Mouse (Mus musculus) limb, embryonic 13.5 days (tissue): ENCODE data around the gene Cdyl. TPM values are rescaled to one million over a fixed set of nuclear protein-coding genes. Genes with fewer than 3 reads are reported as not detected.

ENCODE experiments used
- ATAC-seq: fragments of 200-750 bp; cut with Nextera tagmentation; 2 replicates; pipeline ENCODE4 v1.8.0; 2017; ENCODE audit warnings: low read depth, moderate number of reproducible peaks, moderate TSS enrichment; ENCODE audit not compliant: low FRiP score
- H3K27ac ChIP-seq: fragments of 300-500 bp; sonication (generic); 2 replicates; pipeline ENCODE4 v1.5.1; 2015; ENCODE audit warnings: inconsistent platforms, mild to moderate bottlenecking, moderate library complexity
- H3K27me3 ChIP-seq: fragments of 300-500 bp; sonication (generic); 2 replicates; pipeline ENCODE4 v1.6.1; 2015; ENCODE audit warnings: mild to moderate bottlenecking, inconsistent platforms
- H3K36me3 ChIP-seq: fragments of 300-500 bp; sonication (generic); 2 replicates; pipeline ENCODE4 v1.6.1; 2015; ENCODE audit warnings: inconsistent platforms, mild to moderate bottlenecking, moderate library complexity
- H3K4me1 ChIP-seq: fragments of 300-500 bp; sonication (generic); 2 replicates; pipeline ENCODE4 v1.6.1; 2015; ENCODE audit warnings: inconsistent platforms
- H3K4me2 ChIP-seq: fragments of 300-500 bp; sonication (generic); replicated peaks from 2 replicates; pipeline ENCODE4 v1.6.1; 2015; ENCODE audit warnings: inconsistent platforms, mild to moderate bottlenecking, moderate library complexity
- H3K4me3 ChIP-seq: fragments of 300-500 bp; sonication (generic); 2 replicates; pipeline ENCODE4 v1.5.1; 2015; ENCODE audit warnings: moderate library complexity, mild to moderate bottlenecking, inconsistent platforms
- H3K9ac ChIP-seq: fragments of 300-500 bp; sonication (generic); 2 replicates; pipeline ENCODE4 v1.6.1; 2015; ENCODE audit warnings: mild to moderate bottlenecking, inconsistent platforms
- H3K9me3 ChIP-seq: fragments of 300-500 bp; sonication (generic); 2 replicates; pipeline ENCODE4 v1.6.1; 2016; ENCODE audit warnings: inconsistent platforms
- WGBS: fragments of 180-500 bp; shearing (Covaris S2); methylation state at CpG from one replicate; pipeline ENCODE4 v1.1.7; 2015; 5-methylcytosine and 5-hydroxymethylcytosine counted together
- polyA plus RNA-seq: library from polyadenylated mRNA; unstranded; fragments of >200 nt; fragmentation: Nextera tagmentation; extraction: Ambion mirVana; gene quantifications from 2 replicates; pipeline ENCODE4 v1.2.1, GENCODE M21; 2015

Gene Cdyl
- polyA plus RNA-seq, 1 experiment from 2014 or later: 15.2 TPM

DNA sequence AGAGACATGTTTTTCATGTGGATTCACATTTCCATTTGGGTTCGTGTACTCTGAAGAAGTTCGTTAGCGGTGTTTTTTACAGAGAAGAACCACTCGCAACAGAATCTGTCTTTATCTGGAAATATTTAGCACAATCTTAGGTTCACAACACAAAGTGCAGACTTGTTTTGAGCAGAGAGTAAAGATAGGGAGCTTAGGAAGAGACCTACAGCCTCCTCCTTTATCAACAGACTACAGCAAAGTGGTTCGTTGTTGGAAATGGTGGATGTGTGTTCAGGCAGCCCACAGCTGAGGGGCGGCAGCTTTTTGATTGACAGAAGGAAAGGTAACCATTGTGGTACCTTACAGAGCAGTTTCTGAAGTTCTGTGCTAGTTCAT, 150.5 kb downstream of the Cdyl start:
- peaks cover 56% of the 10 kb centered on the region for H3K4me1 ChIP-seq
- no peaks in the 10 kb centered on the region for H3K9me3 ChIP-seq
- no peaks in the 10 kb centered on the region for H3K27me3 ChIP-seq
- no peak for ATAC-seq
- no peak overlapping the region for H3K4me3 ChIP-seq
- no peak overlapping the region for H3K9ac ChIP-seq
- WGBS: 74% methylated on average over 6 of the region's 6 CpGs
- no peaks in the 10 kb centered on the region for H3K36me3 ChIP-seq
- no peak overlapping the region for H3K27ac ChIP-seq
- H3K4me2 ChIP-seq: no peak overlapping the region

DNA sequence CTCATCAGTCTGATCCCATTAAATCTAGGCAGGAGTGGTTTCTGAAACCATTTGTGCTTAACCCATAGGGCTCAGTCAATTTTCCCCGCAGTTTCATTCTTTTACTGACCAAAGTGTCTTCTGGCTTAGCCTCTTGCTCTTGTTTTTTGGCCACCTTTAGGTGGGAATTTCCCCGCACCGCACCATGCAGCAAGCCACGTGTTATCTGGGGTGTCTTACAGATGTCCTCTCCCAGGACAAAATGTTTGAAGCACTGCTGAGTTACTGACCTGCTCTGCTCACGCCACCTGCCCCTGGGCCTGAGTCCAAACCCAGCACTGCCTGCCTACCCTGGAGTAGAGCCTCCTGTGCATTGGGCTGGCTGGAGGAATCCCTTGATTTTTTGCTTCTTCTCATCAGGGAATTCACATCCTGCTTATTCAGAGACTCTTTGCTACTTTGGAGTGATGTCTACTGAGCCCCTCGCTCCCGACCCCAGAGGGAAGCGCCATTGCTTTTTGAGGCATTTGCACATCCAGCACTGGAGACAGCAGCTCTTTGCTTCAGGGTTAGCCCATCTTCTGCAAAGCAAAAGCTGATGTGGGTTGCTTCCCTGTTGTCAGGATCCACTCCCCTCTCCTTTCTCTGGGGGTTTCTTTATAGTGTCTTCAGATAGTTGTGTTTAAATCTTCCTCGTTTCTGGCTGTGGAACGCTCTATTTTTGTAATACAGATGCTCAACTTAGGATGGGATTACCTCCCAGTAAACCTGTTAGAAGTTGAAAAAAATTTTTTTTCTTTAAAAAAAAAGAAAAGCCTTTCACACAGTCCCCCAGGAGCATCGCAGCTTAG, 151.9 kb downstream of the Cdyl start:
- H3K4me2 ChIP-seq: no peak overlapping the region
- no peak for ATAC-seq
- H3K27ac ChIP-seq: no peak overlapping the region; the same call in 1 of the 2 replicates
- no peaks in the 10 kb centered on the region for H3K9me3 ChIP-seq
- peaks cover 6% of the 10 kb centered on the region for H3K36me3 ChIP-seq
- H3K9ac ChIP-seq: no peak overlapping the region
- WGBS: 72% methylated on average over 11 of the region's 11 CpGs
- H3K27me3 ChIP-seq: no peaks in the 10 kb centered on the region
- H3K4me1 ChIP-seq: peaks cover 52% of the 10 kb centered on the region
- no peak overlapping the region for H3K4me3 ChIP-seq

DNA sequence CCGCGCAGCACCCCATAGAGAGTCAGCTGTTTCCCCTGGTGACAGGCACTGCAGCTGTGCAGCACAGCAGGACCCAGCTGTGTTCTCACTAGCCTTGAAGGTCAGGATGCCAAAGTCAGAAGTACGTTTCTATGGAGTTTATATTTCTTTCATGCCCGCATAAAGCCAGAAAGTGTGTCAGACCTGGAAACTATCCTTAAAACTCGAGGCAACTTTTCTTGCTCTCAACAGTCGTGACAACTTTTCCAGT, 152.5 kb downstream of the Cdyl start:
- no peak; the same call in 1 of the 2 replicates for ATAC-seq
- whole genome bisulfite sequencing: 52% methylated on average over 6 of the region's 6 CpGs

DNA sequence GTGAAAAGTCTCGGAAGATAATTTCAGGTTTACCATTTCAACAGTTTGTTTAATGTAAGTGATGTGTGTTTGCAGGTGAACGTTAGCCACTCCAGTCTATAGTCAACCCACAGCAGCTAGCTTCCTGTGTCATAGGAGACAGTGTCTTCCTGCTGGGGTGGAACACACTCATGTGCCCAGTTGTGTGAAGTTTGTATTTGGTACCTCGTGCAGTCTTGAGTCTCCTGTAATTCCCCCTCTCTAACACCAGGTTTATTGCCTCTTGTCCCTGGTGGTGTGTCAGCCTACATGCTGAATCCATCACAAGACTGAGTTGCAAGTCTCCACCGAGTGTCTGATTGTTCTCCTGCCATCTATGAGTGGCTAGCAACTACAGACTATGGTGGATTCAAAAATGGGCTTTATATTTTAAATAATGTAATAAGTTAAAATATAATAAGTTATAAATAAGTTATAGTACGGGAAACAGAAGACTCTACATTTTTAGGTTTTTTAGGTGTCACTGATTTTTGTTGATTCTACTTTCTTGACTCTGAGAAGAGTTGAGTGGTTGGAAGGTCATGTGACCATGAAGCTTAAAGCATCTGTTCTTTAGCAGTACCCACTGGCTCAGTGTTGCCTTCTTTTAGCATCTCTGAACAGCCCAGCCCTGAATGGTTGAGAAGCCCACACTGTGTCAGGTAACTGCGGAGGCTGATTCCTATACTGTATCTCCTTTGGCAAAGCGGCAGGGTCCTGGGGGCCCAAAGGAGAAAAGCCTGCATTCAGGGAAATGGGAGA, 153.9 kb downstream of the Cdyl start:
- Histone ChIP-seq H3K36me3 (peaks cover 26% of the 10 kb centered on the region), H3K27ac (peak overlapping the region; percentile 15; the same call in 1 of the 2 replicates), H3K4me2 (no peak overlapping the region), H3K9me3 (no peaks in the 10 kb centered on the region), H3K4me1 (peaks cover 56% of the 10 kb centered on the region), H3K9ac (no peak overlapping the region), H3K27me3 (no peaks in the 10 kb centered on the region), H3K4me3 (no peak overlapping the region)
- no peak for ATAC-seq
- 71% methylated on average over 7 of the region's 7 CpGs for WGBS

More for the DNA sequence above, 152.5 kb downstream of the Cdyl start:
- H3K36me3 ChIP-seq: peaks cover 12% of the 10 kb centered on the region
- no peaks in the 10 kb centered on the region for H3K9me3 ChIP-seq
- H3K4me3 ChIP-seq: no peak overlapping the region
- no peaks in the 10 kb centered on the region for H3K27me3 ChIP-seq
- H3K4me2 ChIP-seq: no peak overlapping the region
- peaks cover 56% of the 10 kb centered on the region for H3K4me1 ChIP-seq
- no peak overlapping the region for H3K27ac ChIP-seq
- H3K9ac ChIP-seq: no peak overlapping the region

DNA sequence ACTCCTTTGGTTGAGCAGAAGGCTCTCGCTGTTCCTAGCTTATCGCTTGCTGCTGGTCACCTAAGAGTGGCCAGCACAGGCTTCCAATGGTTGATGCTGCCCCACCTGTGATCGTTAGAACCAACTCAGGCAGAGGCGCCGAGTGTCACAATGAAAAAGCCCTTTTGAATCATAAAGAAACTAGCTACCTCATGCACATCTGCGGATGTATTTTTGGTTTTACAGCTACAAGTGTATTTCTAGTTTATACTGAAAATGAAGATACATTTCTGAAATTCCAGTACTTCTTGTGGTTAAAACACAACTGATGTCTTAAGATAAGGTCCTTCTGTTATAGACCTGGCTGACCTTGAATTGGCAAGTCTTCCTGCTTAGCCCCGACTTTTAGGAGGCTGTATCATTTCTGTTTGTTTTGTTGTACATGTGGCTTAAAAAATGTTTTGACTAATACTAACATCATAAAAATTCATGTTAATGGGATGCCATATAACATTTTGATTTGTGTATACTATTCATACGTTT, 155.6 kb downstream of the Cdyl start:
- no peak for ATAC-seq
- Histone ChIP-seq H3K4me1 (peaks cover 53% of the 10 kb centered on the region), H3K4me2 (no peak overlapping the region), H3K36me3 (peaks cover 38% of the 10 kb centered on the region), H3K27ac (no peak overlapping the region), H3K9ac (no peak overlapping the region), H3K27me3 (no peaks in the 10 kb centered on the region), H3K4me3 (no peak overlapping the region), H3K9me3 (no peaks in the 10 kb centered on the region)
- 86% methylated on average over 8 of the region's 8 CpGs for WGBS

DNA sequence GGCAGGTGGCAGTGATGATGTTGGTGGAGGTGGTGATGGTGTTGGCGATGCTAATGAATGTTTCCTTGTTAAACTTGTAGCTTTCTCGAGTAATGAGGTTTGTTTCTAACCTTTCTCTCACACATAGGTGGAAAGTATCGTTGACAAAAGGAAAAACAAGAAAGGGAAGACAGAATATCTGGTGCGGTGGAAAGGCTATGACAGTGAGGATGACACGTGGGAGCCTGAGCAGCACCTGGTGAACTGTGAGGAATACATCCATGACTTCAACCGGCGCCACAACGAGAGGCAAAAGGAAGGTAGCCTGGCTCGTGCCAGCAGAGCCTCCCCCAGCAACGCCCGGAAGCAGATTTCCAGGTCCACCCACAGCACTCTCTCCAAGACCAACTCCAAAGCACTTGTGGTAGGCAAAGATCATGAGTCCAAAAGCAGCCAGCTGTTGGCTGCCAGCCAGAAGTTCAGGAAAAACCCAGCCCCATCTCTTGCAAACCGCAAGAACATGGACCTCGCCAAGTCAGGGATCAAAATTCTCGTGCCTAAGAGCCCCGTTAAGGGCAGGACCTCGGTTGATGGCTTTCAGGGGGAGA, 156.2 kb downstream of the Cdyl start:
- 68% methylated on average over 16 of the region's 16 CpGs for WGBS
- peak; percentile 35 for ATAC-seq
- H3K36me3 ChIP-seq: peaks cover 42% of the 10 kb centered on the region
- no peaks in the 10 kb centered on the region for H3K27me3 ChIP-seq
- no peak overlapping the region for H3K9ac ChIP-seq
- peaks cover 57% of the 10 kb centered on the region for H3K4me1 ChIP-seq
- no peak overlapping the region for H3K4me2 ChIP-seq
- H3K27ac ChIP-seq: no peak overlapping the region
- H3K4me3 ChIP-seq: no peak overlapping the region
- H3K9me3 ChIP-seq: no peaks in the 10 kb centered on the region

DNA sequence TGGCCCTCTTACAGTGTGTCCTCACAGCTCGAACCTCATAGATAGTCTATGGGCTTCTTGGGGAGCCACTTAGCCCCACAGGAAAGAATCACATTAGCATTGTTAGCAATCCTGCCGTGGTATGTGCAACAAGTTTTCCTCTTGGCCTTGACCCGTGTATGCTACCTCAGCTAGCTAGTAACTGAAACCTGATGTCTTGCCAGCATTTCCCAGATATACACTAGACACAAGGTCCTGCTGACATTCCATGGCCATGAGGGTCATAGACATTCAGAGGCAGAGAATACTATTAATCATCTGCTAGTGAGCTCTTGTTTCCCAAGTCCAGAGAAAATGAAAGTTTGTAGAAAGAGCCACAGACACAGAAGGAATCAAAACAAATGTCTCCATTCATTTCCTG, 158.0 kb downstream of the Cdyl start:
- Histone ChIP-seq H3K9me3 (no peaks in the 10 kb centered on the region), H3K27ac (no peak overlapping the region), H3K4me3 (no peak overlapping the region), H3K36me3 (peaks cover 42% of the 10 kb centered on the region), H3K4me1 (peaks cover 55% of the 10 kb centered on the region), H3K27me3 (no peaks in the 10 kb centered on the region), H3K4me2 (no peak overlapping the region), H3K9ac (no peak overlapping the region)
- ATAC-seq: no peak
- WGBS: 76% methylated on average over 3 of the region's 3 CpGs

DNA sequence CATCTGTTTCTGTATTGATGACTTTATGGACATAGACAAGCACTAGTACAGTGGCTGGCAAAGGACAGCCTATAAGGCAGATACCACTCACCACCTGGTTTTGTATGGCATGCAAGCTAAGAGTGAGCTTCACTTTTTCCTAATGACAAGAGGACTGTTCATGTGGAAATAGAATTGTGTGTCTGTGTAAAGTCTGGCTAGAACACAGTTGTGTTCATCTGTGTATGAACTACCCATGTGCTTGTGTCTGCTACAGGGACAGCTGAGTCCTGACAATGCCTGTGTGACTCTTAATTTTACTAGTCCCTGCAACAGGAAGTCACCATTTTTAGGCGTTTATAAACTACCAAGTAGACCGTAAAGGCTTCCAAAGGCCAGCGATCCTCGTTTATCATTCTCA, 158.4 kb downstream of the Cdyl start:
- H3K4me2 ChIP-seq: no peak overlapping the region
- peaks cover 42% of the 10 kb centered on the region for H3K36me3 ChIP-seq
- no peaks in the 10 kb centered on the region for H3K27me3 ChIP-seq
- 76% methylated on average over 4 of the region's 4 CpGs for WGBS
- H3K4me1 ChIP-seq: peaks cover 55% of the 10 kb centered on the region
- H3K4me3 ChIP-seq: no peak overlapping the region
- no peaks in the 10 kb centered on the region for H3K9me3 ChIP-seq
- H3K27ac ChIP-seq: no peak overlapping the region
- no peak overlapping the region for H3K9ac ChIP-seq
- ATAC-seq: no peak

DNA sequence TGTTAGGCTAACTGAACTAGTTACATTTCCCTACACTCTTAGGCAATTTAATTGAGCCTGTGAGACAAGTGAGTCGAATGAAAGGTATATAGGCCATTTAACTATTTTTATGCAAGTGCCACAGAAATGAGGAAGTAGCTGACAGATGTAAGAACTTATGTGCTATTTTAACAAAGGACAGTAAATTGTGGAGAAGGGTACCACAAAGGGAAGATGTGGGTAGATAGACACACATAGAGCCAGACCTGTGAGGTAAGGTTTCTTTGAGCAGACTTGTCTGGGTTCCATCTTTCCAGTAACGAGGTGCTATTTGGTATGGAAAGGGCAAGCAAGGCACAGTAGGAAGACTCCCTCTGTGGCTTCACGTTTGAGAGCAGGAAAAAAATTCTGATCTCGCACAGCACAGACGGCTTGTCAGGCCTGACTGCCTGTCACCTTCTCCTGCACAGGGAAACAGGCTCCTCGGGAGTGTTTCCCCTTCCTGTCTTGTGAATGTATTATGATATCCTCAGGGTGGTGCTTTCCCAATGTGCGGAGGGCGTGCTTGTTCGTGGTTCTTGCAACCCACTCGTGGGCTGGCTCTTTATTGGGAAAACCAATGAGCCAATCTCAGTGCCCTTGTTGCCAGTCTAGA, 162.3 kb downstream of the Cdyl start:
- Histone ChIP-seq H3K4me2 (no peak overlapping the region), H3K36me3 (peaks cover 60% of the 10 kb centered on the region), H3K4me3 (no peak overlapping the region), H3K9ac (no peak overlapping the region), H3K27ac (no peak overlapping the region), H3K4me1 (peaks cover 31% of the 10 kb centered on the region), H3K27me3 (no peaks in the 10 kb centered on the region), H3K9me3 (no peaks in the 10 kb centered on the region)
- WGBS: 47% methylated on average over 10 of the region's 10 CpGs
- no peak; the same call in 1 of the 2 replicates for ATAC-seq

DNA sequence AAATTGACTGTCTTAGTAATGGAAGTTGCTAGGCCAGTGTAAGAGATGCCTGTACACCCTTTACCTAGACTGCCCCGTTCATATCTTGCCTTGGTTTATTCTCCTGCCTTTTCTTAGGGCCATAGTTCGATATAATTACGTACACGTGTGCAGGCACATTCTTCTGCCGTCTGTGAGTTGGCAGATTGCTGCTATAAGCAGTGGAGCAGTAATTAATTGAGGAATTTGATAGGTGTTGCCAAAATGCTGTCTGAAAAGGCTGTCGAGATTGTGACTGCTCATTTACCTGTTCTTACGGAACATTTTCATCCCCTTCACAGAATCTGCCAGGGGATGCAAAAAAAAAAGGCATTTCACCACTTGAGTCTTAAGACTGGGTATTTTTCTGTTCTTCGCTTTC, 163.2 kb downstream of the Cdyl start:
- no peak overlapping the region; the same call in 1 of the 2 replicates for H3K27ac ChIP-seq
- no peak overlapping the region for H3K9ac ChIP-seq
- 0 out of 2 replicates have a peak overlapping the region, but pooled peaks have one; percentile 4 for H3K4me2 ChIP-seq
- H3K36me3 ChIP-seq: peaks cover 55% of the 10 kb centered on the region
- ATAC-seq: no peak
- no peak overlapping the region for H3K4me3 ChIP-seq
- H3K9me3 ChIP-seq: no peaks in the 10 kb centered on the region
- WGBS: 30% methylated on average over 8 of the region's 8 CpGs
- no peaks in the 10 kb centered on the region for H3K27me3 ChIP-seq
- H3K4me1 ChIP-seq: peaks cover 29% of the 10 kb centered on the region

DNA sequence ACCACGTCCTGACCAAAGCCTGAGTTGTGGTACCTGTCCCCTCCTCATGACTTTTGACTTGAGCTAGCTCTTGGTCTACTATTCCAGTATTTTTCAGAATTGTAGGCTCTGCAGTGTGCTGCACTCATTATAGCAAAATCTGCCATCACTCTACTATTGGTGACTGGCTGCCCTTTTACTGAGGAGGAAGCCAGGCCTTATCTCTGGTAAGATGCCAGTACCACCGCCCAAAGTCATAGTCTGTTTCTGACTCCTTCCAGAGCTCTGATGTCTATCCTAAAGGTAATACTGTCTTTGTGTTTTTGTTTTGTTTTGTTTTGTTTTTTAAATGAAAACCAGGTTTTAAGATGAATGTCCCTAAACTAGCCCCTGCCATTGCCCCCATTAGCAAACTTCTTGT, 166.0 kb downstream of the Cdyl start:
- H3K27me3 ChIP-seq: no peaks in the 10 kb centered on the region
- peaks cover 36% of the 10 kb centered on the region for H3K4me1 ChIP-seq
- no peak overlapping the region for H3K27ac ChIP-seq
- peaks cover 33% of the 10 kb centered on the region for H3K36me3 ChIP-seq
- no peak overlapping the region for H3K4me2 ChIP-seq
- H3K9ac ChIP-seq: no peak overlapping the region
- H3K4me3 ChIP-seq: no peak overlapping the region
- H3K9me3 ChIP-seq: no peaks in the 10 kb centered on the region
- ATAC-seq: no peak
- WGBS: 95% methylated on average over 2 of the region's 2 CpGs

DNA sequence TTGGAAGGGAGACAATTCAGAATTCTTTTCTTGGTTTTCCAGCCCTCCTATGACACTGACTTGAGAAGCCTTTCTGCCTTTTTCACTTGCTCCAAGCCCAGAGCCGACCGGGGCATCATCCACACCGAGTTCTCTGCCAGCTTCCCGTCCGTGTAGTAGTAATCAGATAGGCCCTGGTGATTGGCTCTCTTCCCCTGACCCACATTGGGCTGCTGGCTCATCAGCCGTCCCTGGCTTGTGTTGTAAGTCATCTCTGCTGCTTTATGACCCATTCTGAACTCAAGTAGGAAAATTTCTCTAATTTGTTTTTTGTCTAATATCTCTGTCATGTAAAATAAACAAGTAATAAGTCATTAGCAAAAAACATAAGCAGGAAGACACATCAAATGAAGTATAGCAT, 173.0 kb downstream of the Cdyl start:
- ATAC-seq: no peak
- no peak overlapping the region for H3K4me2 ChIP-seq
- H3K9me3 ChIP-seq: no peaks in the 10 kb centered on the region
- no peak overlapping the region for H3K27ac ChIP-seq
- no peak overlapping the region for H3K4me3 ChIP-seq
- H3K36me3 ChIP-seq: peaks cover 3% of the 10 kb centered on the region
- 72% methylated on average over 6 of the region's 6 CpGs for WGBS
- no peaks in the 10 kb centered on the region for H3K27me3 ChIP-seq
- H3K4me1 ChIP-seq: peaks cover 30% of the 10 kb centered on the region
- no peak overlapping the region for H3K9ac ChIP-seq
